Mouse (Mus musculus): ENCODE measurements around the gene Tiam2. TPM values are rescaled to one million over a fixed set of nuclear protein-coding genes. Genes with fewer than 3 reads are reported as not detected.

Gene Tiam2
- 16.7 and 22.1 TPM in 2 replicates for polyA plus RNA-seq (2011; ENCODE audit: insufficient read length, low read depth, missing spikeins)

DNA sequence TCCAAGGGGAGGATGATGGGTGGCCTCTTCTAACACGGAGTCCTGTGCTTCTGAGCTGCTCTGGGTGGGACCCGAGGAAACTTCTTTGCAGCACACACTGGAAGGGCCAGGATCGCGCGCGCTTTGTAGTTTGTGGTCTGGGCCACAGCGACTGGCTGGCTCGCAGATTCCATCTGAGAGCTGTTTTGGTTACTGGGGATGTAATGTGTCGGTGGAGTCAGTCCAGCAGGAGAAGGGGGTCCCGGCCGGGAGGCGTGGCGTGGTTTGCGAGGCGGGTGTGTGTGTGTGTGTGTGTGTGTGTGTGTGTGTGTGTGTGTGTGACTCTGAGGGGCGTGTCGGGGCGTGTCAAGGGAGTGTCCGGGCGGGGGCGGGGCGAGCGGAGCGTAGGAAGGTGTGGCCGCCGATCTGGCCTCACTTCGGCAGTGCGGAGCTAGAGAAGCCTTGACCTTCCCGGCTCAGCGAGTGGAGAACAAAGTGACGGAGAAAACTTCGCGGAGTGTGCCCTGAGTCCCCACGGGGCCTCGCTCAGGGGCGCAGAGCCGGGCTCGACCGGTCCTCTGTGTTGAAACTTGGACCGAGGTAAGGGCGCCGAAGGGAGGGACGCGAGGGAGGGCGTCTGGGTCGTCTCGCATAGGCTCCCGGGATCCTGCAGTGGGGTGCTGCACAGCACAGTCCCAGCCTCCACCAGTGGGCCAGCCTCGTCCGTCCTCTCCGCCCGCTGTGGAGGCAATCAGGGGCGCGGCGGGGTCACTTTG, at the start of gene Tiam2:
TSS of gene Tiam2 (plus strand) at position 426 of the 755 bp plus-strand sequence.
- no peak for TF ChIP-seq CTCF (IDR thresholded peaks at IDR 0.05; ENCODE audit: borderline replicate concordance, insufficient read depth, low read length)
- peak; percentile 93 for TF ChIP-seq POLR2A (IDR thresholded peaks at IDR 0.05; ENCODE audit: low read depth, low read length)
- Histone ChIP-seq H3K27ac (ENCODE audit: insufficient read depth, low read length) (peak within 1 kb of the TSS; percentile 3; the same call in 1 of the 2 replicates), H3K4me3 (ENCODE audit: insufficient read depth, low read length) (peak within 1 kb of the TSS; percentile 89)

GRCm38 (mm10) chr17:3280321-3280720, 46.1 kb upstream of the Tiam2 start:
- Histone ChIP-seq H3K4me3 (ENCODE audit: insufficient read depth, low read length) (no peak overlapping the region), H3K4me1 (ENCODE audit: control insufficient read depth, insufficient read depth, low read length) (peaks cover 22% of the 10 kb centered on the region), H3K27ac (ENCODE audit: insufficient read depth, low read length) (peak overlapping the region; percentile 79)
- TF ChIP-seq CTCF (IDR thresholded peaks at IDR 0.05; ENCODE audit: borderline replicate concordance, insufficient read depth, low read length), result no peak
- no peak for TF ChIP-seq POLR2A (IDR thresholded peaks at IDR 0.05; ENCODE audit: low read depth, low read length)

More for the DNA sequence above, at the start of gene Tiam2:
- peaks cover 10% of the 10 kb centered on the region for H3K4me1 ChIP-seq (ENCODE audit: control insufficient read depth, insufficient read depth, low read length)

- no peak overlapping the region for H3K4me3 ChIP-seq (ENCODE audit: insufficient read depth, low read length)
- H3K27ac ChIP-seq (ENCODE audit: insufficient read depth, low read length), result peak overlapping the region; percentile 63
- peaks cover 26% of the 10 kb centered on the region for H3K4me1 ChIP-seq (ENCODE audit: control insufficient read depth, insufficient read depth, low read length)
- TF ChIP-seq CTCF (IDR thresholded peaks at IDR 0.05; ENCODE audit: borderline replicate concordance, insufficient read depth, low read length) (no peak), POLR2A (IDR thresholded peaks at IDR 0.05; ENCODE audit: low read depth, low read length) (no peak)
Observed at GRCm38 (mm10) chr17:3281939-3282338, 44.4 kb upstream of the Tiam2 start.

- no peak overlapping the region for H3K4me3 ChIP-seq (ENCODE audit: insufficient read depth, low read length)
- no peak for TF ChIP-seq CTCF (IDR thresholded peaks at IDR 0.05; ENCODE audit: borderline replicate concordance, insufficient read depth, low read length)
- TF ChIP-seq POLR2A (IDR thresholded peaks at IDR 0.05; ENCODE audit: low read depth, low read length), result no peak
- H3K4me1 ChIP-seq (ENCODE audit: control insufficient read depth, insufficient read depth, low read length), result peaks cover 25% of the 10 kb centered on the region
- peak overlapping the region; percentile 62 for H3K27ac ChIP-seq (ENCODE audit: insufficient read depth, low read length)
Observed at GRCm38 (mm10) chr17:3285030-3285671, 41.2 kb upstream of the Tiam2 start.

GRCm38 (mm10) chr17:3286123-3286825, 40.1 kb upstream of the Tiam2 start:
- H3K4me3 ChIP-seq (ENCODE audit: insufficient read depth, low read length), result no peak overlapping the region
- no peak overlapping the region for H3K27ac ChIP-seq (ENCODE audit: insufficient read depth, low read length)
- peaks cover 19% of the 10 kb centered on the region for H3K4me1 ChIP-seq (ENCODE audit: control insufficient read depth, insufficient read depth, low read length)
- TF ChIP-seq POLR2A (IDR thresholded peaks at IDR 0.05; ENCODE audit: low read depth, low read length), result no peak
- no peak for TF ChIP-seq CTCF (IDR thresholded peaks at IDR 0.05; ENCODE audit: borderline replicate concordance, insufficient read depth, low read length)

GRCm38 (mm10) chr17:3288341-3288740, 38.0 kb upstream of the Tiam2 start:
- TF ChIP-seq POLR2A (IDR thresholded peaks at IDR 0.05; ENCODE audit: low read depth, low read length) (no peak), CTCF (IDR thresholded peaks at IDR 0.05; ENCODE audit: borderline replicate concordance, insufficient read depth, low read length) (peak; percentile 48; the same call in 1 of the 2 replicates)
- Histone ChIP-seq H3K4me1 (ENCODE audit: control insufficient read depth, insufficient read depth, low read length) (peaks cover 12% of the 10 kb centered on the region; the same call in 1 of the 2 replicates), H3K4me3 (ENCODE audit: insufficient read depth, low read length) (no peak overlapping the region), H3K27ac (ENCODE audit: insufficient read depth, low read length) (no peak overlapping the region)

DNA sequence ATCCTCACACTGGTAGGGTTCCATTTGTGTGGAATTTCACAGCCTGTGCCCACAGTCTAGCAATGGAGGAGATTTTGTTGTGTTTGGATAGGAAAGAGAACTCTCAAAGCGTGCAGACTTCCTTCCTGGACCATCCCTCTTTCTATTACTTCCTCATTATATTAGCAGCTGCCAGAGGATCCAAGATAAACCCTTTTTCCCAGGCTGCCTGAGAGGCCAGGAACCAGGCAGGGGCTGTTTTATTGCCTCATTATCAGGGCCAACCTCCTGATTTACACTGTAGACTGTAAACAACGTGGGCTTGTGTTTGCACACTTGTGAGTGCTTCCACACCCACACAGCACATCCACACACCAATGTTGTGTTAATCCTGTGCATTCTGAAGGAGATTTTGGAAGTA, 31.3 kb upstream of the Tiam2 start:
- H3K4me3 ChIP-seq (ENCODE audit: insufficient read depth, low read length), result no peak overlapping the region
- no peaks in the 10 kb centered on the region for H3K4me1 ChIP-seq (ENCODE audit: control insufficient read depth, insufficient read depth, low read length)
- TF ChIP-seq CTCF (IDR thresholded peaks at IDR 0.05; ENCODE audit: borderline replicate concordance, insufficient read depth, low read length), result no peak
- TF ChIP-seq POLR2A (IDR thresholded peaks at IDR 0.05; ENCODE audit: low read depth, low read length), result no peak
- no peak overlapping the region for H3K27ac ChIP-seq (ENCODE audit: insufficient read depth, low read length)

GRCm38 (mm10) chr17:3299487-3299886, 26.9 kb upstream of the Tiam2 start:
- H3K4me1 ChIP-seq (ENCODE audit: control insufficient read depth, insufficient read depth, low read length), result no peaks in the 10 kb centered on the region
- no peak overlapping the region for H3K4me3 ChIP-seq (ENCODE audit: insufficient read depth, low read length)
- no peak for TF ChIP-seq CTCF (IDR thresholded peaks at IDR 0.05; ENCODE audit: borderline replicate concordance, insufficient read depth, low read length)
- TF ChIP-seq POLR2A (IDR thresholded peaks at IDR 0.05; ENCODE audit: low read depth, low read length), result no peak
- no peak overlapping the region for H3K27ac ChIP-seq (ENCODE audit: insufficient read depth, low read length)

GRCm38 (mm10) chr17:3305926-3306325, 20.4 kb upstream of the Tiam2 start:
- TF ChIP-seq POLR2A (IDR thresholded peaks at IDR 0.05; ENCODE audit: low read depth, low read length), result no peak
- TF ChIP-seq CTCF (IDR thresholded peaks at IDR 0.05; ENCODE audit: borderline replicate concordance, insufficient read depth, low read length), result no peak
- H3K27ac ChIP-seq (ENCODE audit: insufficient read depth, low read length), result no peak overlapping the region
- H3K4me3 ChIP-seq (ENCODE audit: insufficient read depth, low read length), result no peak overlapping the region
- H3K4me1 ChIP-seq (ENCODE audit: control insufficient read depth, insufficient read depth, low read length), result no peaks in the 10 kb centered on the region

Data from embryonic fibroblast, embryonic 13.5 days (primary cell).